Mouse (Mus musculus) MEL (cell line): ENCODE measurements around the gene Pcdh9. TPM values are rescaled to one million over a fixed set of nuclear protein-coding genes. Genes with fewer than 3 reads are reported as not detected.

Experiments
- DNase-seq: peaks from one replicate; pipeline ENCODE4 v3.0.0; 2011; ENCODE audit warnings: low read depth, low spot score
- H3K27ac ChIP-seq: 2 replicates; pipeline ENCODE4 v1.5.1; 2012; ENCODE audit warnings: low read depth, mild to moderate bottlenecking, control low read depth, low read length, moderate library complexity; ENCODE audit not compliant: control insufficient read depth
- H3K27me3 ChIP-seq, 2 experiments: fragments of 150-350 bp in 1 of 2; sonication (generic) in 1 of 2; 2 replicates each; pipeline ENCODE4 v1.6.1; 2012; ENCODE audit warnings: low read length in 2 of 2, mild to moderate bottlenecking in 2 of 2, improper control_type of control experiment in 1 of 2, moderate library complexity in 1 of 2; ENCODE audit not compliant: insufficient read depth in 2 of 2, control insufficient read depth in 1 of 2
- H3K36me3 ChIP-seq, 2 experiments: 2 replicates each; pipeline ENCODE4 v1.6.1; 2012 to 2014; ENCODE audit warnings: low read length in 2 of 2, improper control_type of control experiment in 1 of 2, inconsistent platforms in 1 of 2, mild to moderate bottlenecking in 1 of 2; ENCODE audit not compliant: insufficient read depth in 2 of 2, control insufficient read depth in 1 of 2
- H3K4me1 ChIP-seq, 2 experiments: fragments of 150-350 bp in 1 of 2; sonication (generic) in 1 of 2; 2 replicates each; pipeline ENCODE4 v1.6.1; 2012; ENCODE audit warnings: low read length in 2 of 2, improper control_type of control experiment in 1 of 2, mild to moderate bottlenecking in 1 of 2; ENCODE audit not compliant: insufficient read depth in 2 of 2, control insufficient read depth in 1 of 2
- H3K4me3 ChIP-seq, 2 experiments: fragments of 150-350 bp in 1 of 2; sonication (generic) in 1 of 2; 2 replicates each; pipeline ENCODE4 v1.5.1; 2012; ENCODE audit warnings: low read depth in 2 of 2, low read length in 2 of 2, mild to moderate bottlenecking in 2 of 2, moderate library complexity in 2 of 2, control low read depth in 1 of 2, improper control_type of control experiment in 1 of 2; ENCODE audit not compliant: control insufficient read depth in 1 of 2, insufficient read depth in 1 of 2
- H3K79me2 ChIP-seq: 2 replicates; pipeline ENCODE4 v1.6.1; 2012; ENCODE audit warnings: mild to moderate bottlenecking, low read length, moderate library complexity; ENCODE audit not compliant: control insufficient read depth, poor library complexity, insufficient read depth
- H3K9ac ChIP-seq: 2 replicates; pipeline ENCODE4 v1.6.1; 2012; ENCODE audit warnings: low read depth, mild to moderate bottlenecking, control low read depth, low read length, moderate library complexity; ENCODE audit not compliant: control insufficient read depth, poor library complexity, severe bottlenecking
- H3K9me3 ChIP-seq: fragments of 150-350 bp; sonication (generic); replicated peaks from 2 replicates; pipeline ENCODE4 v1.6.1; 2012; ENCODE audit warnings: mild to moderate bottlenecking, low read length, improper control_type of control experiment, moderate library complexity; ENCODE audit not compliant: insufficient read depth
- CTCF ChIP-seq, 3 experiments: IDR thresholded peaks in 2 of 3; conservative IDR thresholded peaks in 1 of 3; 2 replicates each; pipeline ENCODE4 v1.5.1; 2011 to 2012; ENCODE audit warnings: low read length in 3 of 3, low read depth in 2 of 3, mild to moderate bottlenecking in 2 of 3, improper control_type of control experiment in 1 of 3, inconsistent platforms in 1 of 3, mixed read lengths in 1 of 3, moderate library complexity in 1 of 3; ENCODE audit not compliant: control insufficient read depth in 1 of 3, insufficient read depth in 1 of 3, poor library complexity in 1 of 3, severe bottlenecking in 1 of 3
- E2F4 ChIP-seq: IDR thresholded peaks from 2 replicates; pipeline ENCODE4 v1.6.1; 2011; ENCODE audit warnings: low read depth, low read length, improper control_type of control experiment, borderline replicate concordance
- GABPA ChIP-seq: IDR thresholded peaks from 2 replicates; pipeline ENCODE4 v1.6.1; 2012; ENCODE audit warnings: low read depth, mild to moderate bottlenecking, inconsistent platforms, low read length, improper control_type of control experiment, moderate library complexity
- GATA1 ChIP-seq: IDR thresholded peaks from 2 replicates; pipeline ENCODE4 v1.6.1; 2011; ENCODE audit warnings: low read depth, low read length, improper control_type of control experiment
- JUND ChIP-seq: IDR thresholded peaks from 2 replicates; pipeline ENCODE4 v1.6.1; 2011; ENCODE audit warnings: low read depth, mild to moderate bottlenecking, improper control_type of control experiment, low read length
- MYB ChIP-seq: IDR thresholded peaks from 2 replicates; pipeline ENCODE4 v1.6.1; 2011; ENCODE audit warnings: mild to moderate bottlenecking, low read depth, low read length, improper control_type of control experiment
- MYC ChIP-seq: IDR thresholded peaks from 2 replicates; pipeline ENCODE4 v1.6.1; 2011; ENCODE audit warnings: low read depth, mild to moderate bottlenecking, low read length, improper control_type of control experiment, moderate library complexity
- NELFE ChIP-seq: IDR thresholded peaks from 2 replicates; pipeline ENCODE4 v1.6.1; 2011; ENCODE audit warnings: low read depth, low read length, improper control_type of control experiment
- RAD21 ChIP-seq: IDR thresholded peaks from 2 replicates; pipeline ENCODE4 v1.6.1; 2011; ENCODE audit warnings: mild to moderate bottlenecking, low read depth, low read length, improper control_type of control experiment
- SIN3A ChIP-seq: IDR thresholded peaks from 2 replicates; pipeline ENCODE4 v1.6.1; 2012; ENCODE audit warnings: low read length, improper control_type of control experiment, inconsistent platforms
- SMC3 ChIP-seq: IDR thresholded peaks from 2 replicates; pipeline ENCODE4 v1.6.1; 2011; ENCODE audit warnings: low read depth, low read length, improper control_type of control experiment
- ZKSCAN1 ChIP-seq: IDR thresholded peaks from 2 replicates; pipeline ENCODE4 v1.6.1; 2012; ENCODE audit warnings: low read depth, mild to moderate bottlenecking, inconsistent platforms, low read length, improper control_type of control experiment, moderate library complexity
- polyA plus RNA-seq, 2 experiments: library from polyadenylated mRNA; stranded (reverse) in 1 of 2; unstranded in 1 of 2; fragments of >175 nt in 1 of 2; fragments of >200 nt in 1 of 2; gene quantifications; 2 replicates each; pipeline versions ENCODE4 v1.2.1 to v1.2.4; 2012; ENCODE audit warnings: low replicate concordance in 2 of 2, low read depth in 1 of 2; ENCODE audit not compliant: insufficient read length in 2 of 2, insufficient read depth in 1 of 2, missing spikeins in 1 of 2
- total RNA-seq: library from RNA; depleted of rRNA; stranded (reverse); fragments of 300-350 nt; gene quantifications from 2 replicates; pipeline ENCODE4 v1.2.3, GENCODE M21; 2012

The Pcdh9 gene
- total and polyA plus RNA-seq, 3 experiments: not detected

GRCm38 (mm10) chr14:93274767-93275166 lies 615.7 kb downstream of the Pcdh9 start:
- H3K4me3 ChIP-seq: no peak overlapping the region
- no peaks in the 10 kb centered on the region for H3K36me3 ChIP-seq
- H3K4me1 ChIP-seq: no peaks in the 10 kb centered on the region
- DNase-seq: no peak
- H3K27me3 ChIP-seq: no peaks in the 10 kb centered on the region
- no peak overlapping the region for H3K9ac ChIP-seq
- no peaks in the 10 kb centered on the region for H3K9me3 ChIP-seq
- TF ChIP-seq ZKSCAN1 (no peak), SIN3A (no peak), RAD21 (no peak), NELFE (no peak)
- no peak overlapping the region for H3K27ac ChIP-seq
- H3K79me2 ChIP-seq: no peaks in the 10 kb centered on the region

GRCm38 (mm10) chr14:93253411-93253810 lies 637.1 kb downstream of the Pcdh9 start:
- Histone ChIP-seq H3K36me3 (no peaks in the 10 kb centered on the region), H3K9me3 (no peaks in the 10 kb centered on the region), H3K79me2 (no peaks in the 10 kb centered on the region), H3K9ac (no peak overlapping the region), H3K27ac (no peak overlapping the region), H3K4me3 (no peak overlapping the region), H3K4me1 (no peaks in the 10 kb centered on the region), H3K27me3 (no peaks in the 10 kb centered on the region)
- no peak for TF ChIP-seq MYB
- TF ChIP-seq ZKSCAN1: no peak
- DNase-seq: no peak

GRCm38 (mm10) chr14:93240263-93240662 lies 650.2 kb downstream of the Pcdh9 start:
- Histone ChIP-seq H3K36me3 (no peaks in the 10 kb centered on the region), H3K4me3 (no peak overlapping the region), H3K27ac (no peak overlapping the region), H3K27me3 (no peaks in the 10 kb centered on the region), H3K4me1 (no peaks in the 10 kb centered on the region), H3K79me2 (no peaks in the 10 kb centered on the region), H3K9ac (no peak overlapping the region), H3K9me3 (no peaks in the 10 kb centered on the region)
- no peak for DNase-seq
- no peak for TF ChIP-seq NELFE
- no peak for TF ChIP-seq SMC3
- no peak for TF ChIP-seq MYC
- TF ChIP-seq GATA1: no peak
- no peak for TF ChIP-seq GABPA
- TF ChIP-seq E2F4: no peak
- no peak for TF ChIP-seq JUND
- no peak for TF ChIP-seq CTCF (IDR thresholded peaks at IDR 0.05 in 2 of 3, conservative IDR thresholded peaks at IDR 0.05 in 1 of 3; ENCODE audit: control insufficient read depth in 1 of 3, insufficient read depth in 1 of 3, low read depth in 2 of 3, low read length in 3 of 3, poor library complexity in 1 of 3, severe bottlenecking in 1 of 3)
